Mouse (Mus musculus) liver, postnatal 0 days (tissue): ENCODE data around the gene Ptcd1. TPM values are rescaled to one million over a fixed set of nuclear protein-coding genes. Genes with fewer than 3 reads are reported as not detected.
A peak's percentile ranks its signal among the peaks of the same experiment; 100 is the strongest.

Source experiments
- ATAC-seq: fragments of 200-750 bp; cut with Nextera tagmentation; 2 replicates; pipeline ENCODE4 v1.8.0; 2017; ENCODE audit warnings: mild to moderate bottlenecking, moderate library complexity
- DNase-seq: peaks from one replicate; pipeline ENCODE4 v3.0.0-alpha.2; 2016
- H3K27ac ChIP-seq: fragments of 300-500 bp; sonication (generic); 2 replicates; pipeline ENCODE4 v1.5.1; 2014; ENCODE audit warnings: antibody characterized with exemption, moderate library complexity, mild to moderate bottlenecking, low read depth
- H3K27me3 ChIP-seq: fragments of 300-500 bp; sonication (generic); 2 replicates; pipeline ENCODE4 v1.6.1; 2014; ENCODE audit warnings: low read length, control low read depth, mixed read lengths; ENCODE audit not compliant: insufficient read depth
- H3K36me3 ChIP-seq: fragments of 300-500 bp; sonication (generic); replicated peaks from 2 replicates; pipeline ENCODE4 v1.6.1; 2014; ENCODE audit warnings: mild to moderate bottlenecking, control low read depth, low read length, moderate library complexity, mixed read lengths; ENCODE audit not compliant: insufficient read depth
- H3K4me1 ChIP-seq: fragments of 300-500 bp; sonication (generic); 2 replicates; pipeline ENCODE4 v1.6.1; 2014; ENCODE audit warnings: antibody characterized with exemption, mild to moderate bottlenecking, control low read depth; ENCODE audit not compliant: insufficient read depth
- H3K4me2 ChIP-seq: fragments of 300-500 bp; sonication (generic); 2 replicates; pipeline ENCODE4 v1.6.1; 2014; ENCODE audit warnings: low read depth, mild to moderate bottlenecking, low read length, moderate library complexity, mixed read lengths
- H3K4me3 ChIP-seq: fragments of 300-500 bp; sonication (generic); 2 replicates; pipeline ENCODE4 v1.5.1; 2014; ENCODE audit warnings: low read depth, low read length
- H3K9ac ChIP-seq: fragments of 300-500 bp; sonication (generic); replicated peaks from 2 replicates; pipeline ENCODE4 v1.6.1; 2014; ENCODE audit warnings: mild to moderate bottlenecking, moderate library complexity
- H3K9me3 ChIP-seq: fragments of 300-500 bp; sonication (generic); 2 replicates; pipeline ENCODE4 v1.6.1; 2016; ENCODE audit warnings: mild to moderate bottlenecking, control low read depth, low read length, mixed read lengths
- CTCF ChIP-seq: sonication (generic); IDR thresholded peaks from 2 replicates; pipeline ENCODE4 v1.5.1; 2016; ENCODE audit warnings: antibody characterized with exemption, low read depth
- EP300 ChIP-seq: IDR thresholded peaks from 2 replicates; pipeline ENCODE4 v1.6.1; 2016; ENCODE audit warnings: antibody characterized with exemption, low read depth, mild to moderate bottlenecking
- WGBS: fragments of 180-500 bp; shearing (Covaris S2); extraction: QIAGEN DNeasy Blood & Tissue Kit; methylation state at CpG from one replicate; pipeline ENCODE4 v1.1.7; 2014; ENCODE audit not compliant: insufficient replicate concordance; 5-methylcytosine and 5-hydroxymethylcytosine counted together
- polyA plus RNA-seq: library from polyadenylated mRNA; unstranded; fragments of >200 nt; fragmentation: Nextera tagmentation; extraction: Ambion mirVana; gene quantifications from 2 replicates; pipeline ENCODE4 v1.2.1, GENCODE M21; 2015

Ptcd1 gene
- polyA plus RNA-seq, 1 experiment from 2014 or later: 5.5 TPM

- WGBS: 63% methylated on average over 7 of the region's 7 CpGs
- Histone ChIP-seq H3K4me1 (peaks cover 14% of the 10 kb centered on the region), H3K27ac (no peak overlapping the region), H3K36me3 (peaks cover 18% of the 10 kb centered on the region), H3K27me3 (no peaks in the 10 kb centered on the region), H3K9me3 (no peaks in the 10 kb centered on the region), H3K4me3 (peak overlapping the region; percentile 89), H3K9ac (peak overlapping the region; percentile 94; the same call in 1 of the 2 replicates), H3K4me2 (peak overlapping the region; percentile 85)
- TF ChIP-seq CTCF (no peak), EP300 (no peak)
- DNase-seq: no peak
- no peak for ATAC-seq
These were observed 33.5 kb upstream of the Ptcd1 start for GRCm38 (mm10) chr5:145200387-145200786.

- DNase-seq (no peak), ATAC-seq (no peak)
- no peaks in the 10 kb centered on the region for H3K9me3 ChIP-seq
- H3K27ac ChIP-seq: peak within 1 kb of the TSS; percentile 91
- peaks cover 39% of the 10 kb centered on the region for H3K36me3 ChIP-seq
- TF ChIP-seq CTCF: no peak
- TF ChIP-seq EP300: no peak
- peak within 1 kb of the TSS; percentile 91 for H3K4me2 ChIP-seq
- no peaks in the 10 kb centered on the region for H3K27me3 ChIP-seq
- H3K4me3 ChIP-seq: peak within 1 kb of the TSS; percentile 78
- 90% methylated on average over 2 of the region's 2 CpGs for WGBS
- H3K4me1 ChIP-seq: peaks cover 26% of the 10 kb centered on the region
- peak within 1 kb of the TSS; percentile 94 for H3K9ac ChIP-seq
These were observed 25.1 kb upstream of the Ptcd1 start, which contains the start of gene Atp5j2 for GRCm38 (mm10) chr5:145191962-145192361. Atp5j2 (minus strand) TSS chr5:145192062.

GRCm38 (mm10) chr5:145190875-145191798 lies 24.2 kb upstream of the Ptcd1 start:
- Histone ChIP-seq H3K4me2 (peak overlapping the region; percentile 91), H3K4me1 (peaks cover 26% of the 10 kb centered on the region), H3K9me3 (no peaks in the 10 kb centered on the region), H3K9ac (peak overlapping the region; percentile 94), H3K36me3 (peaks cover 41% of the 10 kb centered on the region), H3K4me3 (peak overlapping the region; percentile 78), H3K27me3 (no peaks in the 10 kb centered on the region), H3K27ac (peak overlapping the region; percentile 91)
- DNase-seq: peak; percentile 92
- TF ChIP-seq EP300 (no peak), CTCF (0 out of 2 replicates have a peak, but pooled peaks have one; percentile 3)
- ATAC-seq: peak; percentile 95
- under 1% methylated on average over 41 of the region's 41 CpGs for WGBS

DNA sequence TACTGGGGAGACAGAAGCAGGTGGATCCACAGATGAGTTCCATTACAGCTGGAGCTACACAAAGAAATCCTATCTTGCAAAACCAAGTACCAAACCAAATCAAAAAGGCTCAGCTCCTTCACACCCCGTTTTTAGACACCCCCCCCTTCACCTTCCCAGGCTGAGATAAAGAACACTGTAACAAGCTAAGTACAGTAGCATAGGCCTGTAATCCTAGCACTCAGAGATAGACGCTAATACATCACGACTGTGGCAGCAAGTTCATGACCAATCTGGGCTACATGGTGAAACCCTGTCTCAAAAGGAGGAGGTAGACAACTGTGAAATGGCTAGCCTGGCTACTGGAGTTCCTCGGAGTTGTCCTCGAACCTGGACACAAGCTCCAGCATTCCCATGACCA lies 23.5 kb upstream of the Ptcd1 start:
- TF ChIP-seq EP300: no peak
- no peak for TF ChIP-seq CTCF
- H3K27ac ChIP-seq: peak overlapping the region; percentile 91
- 0 out of 2 replicates have a peak, but pooled peaks have one; percentile 3 for ATAC-seq

DNA sequence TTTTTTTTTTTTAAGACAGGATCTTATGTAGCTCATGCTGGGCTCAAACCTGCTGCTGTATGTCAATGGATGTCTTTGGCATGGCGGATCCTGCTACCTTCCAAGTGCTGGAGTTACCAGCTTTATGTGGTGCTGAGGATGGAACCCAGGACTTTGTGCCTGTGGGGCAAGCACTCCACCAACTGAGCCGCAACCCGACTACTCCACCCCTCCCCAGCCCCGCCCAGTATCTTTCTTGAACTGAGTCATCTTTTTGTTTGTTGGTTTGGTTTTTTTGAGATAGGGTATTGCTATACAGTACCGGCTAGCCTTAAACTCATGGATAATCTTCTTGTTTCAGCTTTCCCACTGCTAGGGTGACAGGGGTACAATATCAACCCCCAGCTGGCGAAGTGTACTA lies 22.5 kb upstream of the Ptcd1 start:
- 64% methylated on average over 6 of the region's 6 CpGs for WGBS
- Histone ChIP-seq H3K4me2 (peak overlapping the region; percentile 91), H3K9ac (peak overlapping the region; percentile 94; the same call in 1 of the 2 replicates), H3K27me3 (no peaks in the 10 kb centered on the region), H3K27ac (no peak overlapping the region), H3K4me3 (no peak overlapping the region), H3K36me3 (peaks cover 39% of the 10 kb centered on the region), H3K9me3 (no peaks in the 10 kb centered on the region), H3K4me1 (peaks cover 26% of the 10 kb centered on the region)
- TF ChIP-seq EP300: no peak
- ATAC-seq: no peak
- no peak for DNase-seq

More for the DNA sequence above, 23.5 kb upstream of the Ptcd1 start:
- peak overlapping the region; percentile 94 for H3K9ac ChIP-seq
- peaks cover 26% of the 10 kb centered on the region for H3K4me1 ChIP-seq
- peaks cover 41% of the 10 kb centered on the region for H3K36me3 ChIP-seq
- no peak for DNase-seq
- 24% methylated on average over 5 of the region's 5 CpGs for WGBS
- H3K27me3 ChIP-seq: no peaks in the 10 kb centered on the region
- no peaks in the 10 kb centered on the region for H3K9me3 ChIP-seq
- H3K4me3 ChIP-seq: peak overlapping the region; percentile 78
- H3K4me2 ChIP-seq: peak overlapping the region; percentile 91

- WGBS: 71% methylated on average over 2 of the region's 2 CpGs
- Histone ChIP-seq H3K9ac (no peak overlapping the region), H3K4me3 (no peak overlapping the region), H3K4me2 (no peak overlapping the region), H3K9me3 (no peaks in the 10 kb centered on the region), H3K27me3 (no peaks in the 10 kb centered on the region), H3K27ac (no peak overlapping the region), H3K4me1 (peaks cover 15% of the 10 kb centered on the region), H3K36me3 (peaks cover 77% of the 10 kb centered on the region)
- TF ChIP-seq EP300: no peak
- DNase-seq (no peak), ATAC-seq (no peak)
These were observed 18.3 kb upstream of the Ptcd1 start for GRCm38 (mm10) chr5:145185244-145185643.
